Mouse (Mus musculus) forebrain, embryonic 13.5 days (tissue): ENCODE measurements around the gene Bag5. TPM values are rescaled to one million over a fixed set of nuclear protein-coding genes. Genes with fewer than 3 reads are reported as not detected.
"Not testable (repeated sequence)": the region's sequence is repeated elsewhere in the genome, so short reads cannot be mapped to it uniquely, and the experiment has no call there.

Experiments
- ATAC-seq: fragments of 200-750 bp; cut with Nextera tagmentation; 2 replicates; pipeline ENCODE4 v1.8.0; 2017
- H3K27ac ChIP-seq: fragments of 300-500 bp; sonication (generic); 2 replicates; pipeline ENCODE4 v1.5.1; 2015; ENCODE audit warnings: inconsistent platforms, mild to moderate bottlenecking, moderate library complexity
- H3K27me3 ChIP-seq: fragments of 300-500 bp; sonication (generic); 2 replicates; pipeline ENCODE4 v1.6.1; 2015; ENCODE audit warnings: mild to moderate bottlenecking, inconsistent platforms
- H3K36me3 ChIP-seq: fragments of 300-500 bp; sonication (generic); 2 replicates; pipeline ENCODE4 v1.6.1; 2015; ENCODE audit warnings: mild to moderate bottlenecking, inconsistent platforms; ENCODE audit not compliant: poor library complexity, severe bottlenecking
- H3K4me1 ChIP-seq: fragments of 300-500 bp; sonication (generic); 2 replicates; pipeline ENCODE4 v1.6.1; 2015; ENCODE audit warnings: inconsistent platforms
- H3K4me2 ChIP-seq: fragments of 300-500 bp; sonication (generic); 2 replicates; pipeline ENCODE4 v1.6.1; 2015; ENCODE audit warnings: inconsistent platforms, mild to moderate bottlenecking, moderate library complexity
- H3K4me3 ChIP-seq: fragments of 300-500 bp; sonication (generic); 2 replicates; pipeline ENCODE4 v1.5.1; 2015; ENCODE audit warnings: mild to moderate bottlenecking, inconsistent platforms
- H3K9ac ChIP-seq: fragments of 300-500 bp; sonication (generic); 2 replicates; pipeline ENCODE4 v1.6.1; 2015; ENCODE audit warnings: mild to moderate bottlenecking, inconsistent platforms
- H3K9me3 ChIP-seq: fragments of 300-500 bp; sonication (generic); replicated peaks from 2 replicates; pipeline ENCODE4 v1.6.1; 2016; ENCODE audit warnings: inconsistent platforms
- WGBS: fragments of 180-500 bp; shearing (Covaris S2); methylation state at CpG from one replicate; pipeline ENCODE4 v1.1.7; 2015; 5-methylcytosine and 5-hydroxymethylcytosine counted together
- polyA plus RNA-seq: library from polyadenylated mRNA; unstranded; fragments of >200 nt; fragmentation: Nextera tagmentation; extraction: Ambion mirVana; gene quantifications from 2 replicates; pipeline ENCODE4 v1.2.1, GENCODE M21; 2015

Bag5 gene
- polyA plus RNA-seq, 1 experiment from 2014 or later: 62.1 TPM

- H3K27ac ChIP-seq: peak overlapping the region; percentile 92
- H3K36me3 ChIP-seq: peaks cover 36% of the 10 kb centered on the region
- H3K9ac ChIP-seq: peak overlapping the region; percentile 100
- ATAC-seq: no peak
- peak overlapping the region; percentile 99 for H3K4me2 ChIP-seq
- peak overlapping the region; percentile 97 for H3K4me3 ChIP-seq
- peaks cover 34% of the 10 kb centered on the region for H3K4me1 ChIP-seq
- 28% methylated on average over 8 of the region's 8 CpGs for WGBS
- H3K9me3 ChIP-seq: no peaks in the 10 kb centered on the region
- H3K27me3 ChIP-seq: peaks cover 8% of the 10 kb centered on the region
Observed at GRCm38 (mm10) chr12:111669961-111670360, 43.1 kb downstream of the Bag5 start.

GRCm38 (mm10) chr12:111669000-111669788 lies 43.9 kb downstream of the Bag5 start:
- WGBS: 56% methylated on average over 23 of the region's 23 CpGs

GRCm38 (mm10) chr12:111668457-111668912 lies 44.6 kb downstream of the Bag5 start:
- Histone ChIP-seq H3K27ac (peak overlapping the region; percentile 85), H3K4me3 (peak overlapping the region; percentile 97), H3K36me3 (peaks cover 46% of the 10 kb centered on the region), H3K9me3 (no peaks in the 10 kb centered on the region), H3K4me1 (peaks cover 34% of the 10 kb centered on the region), H3K27me3 (0 out of 2 replicates have a peak, but pooled peaks cover under 1% of the 10 kb centered on the region), H3K4me2 (peak overlapping the region; percentile 99), H3K9ac (peak overlapping the region; percentile 100)
- peak; percentile 37 for ATAC-seq
- WGBS: 3% methylated on average over 8 of the region's 8 CpGs

More at GRCm38 (mm10) chr12:111669000-111669788, 43.9 kb downstream of the Bag5 start:
- Histone ChIP-seq H3K27me3 (peaks cover 8% of the 10 kb centered on the region), H3K9me3 (no peaks in the 10 kb centered on the region), H3K36me3 (peaks cover 41% of the 10 kb centered on the region), H3K4me1 (peaks cover 34% of the 10 kb centered on the region), H3K4me2 (peak overlapping the region; percentile 99), H3K27ac (peak overlapping the region; percentile 85), H3K4me3 (peak overlapping the region; percentile 97), H3K9ac (peak overlapping the region; percentile 100)
- no peak for ATAC-seq

GRCm38 (mm10) chr12:111667421-111667820 lies 45.6 kb downstream of the Bag5 start:
- peaks cover 27% of the 10 kb centered on the region for H3K4me1 ChIP-seq
- no peak overlapping the region; the same call in 1 of the 2 replicates for H3K9ac ChIP-seq
- H3K4me2 ChIP-seq: no peak overlapping the region
- peaks cover 48% of the 10 kb centered on the region for H3K36me3 ChIP-seq
- H3K27ac ChIP-seq: peak overlapping the region; percentile 37
- H3K9me3 ChIP-seq: no peaks in the 10 kb centered on the region
- ATAC-seq: no peak
- H3K4me3 ChIP-seq: no peak overlapping the region
- WGBS: 90% methylated on average over 5 of the region's 5 CpGs
- H3K27me3 ChIP-seq: no peaks in the 10 kb centered on the region

GRCm38 (mm10) chr12:111666380-111666779 lies 46.7 kb downstream of the Bag5 start:
- no peak overlapping the region for H3K4me2 ChIP-seq
- no peak overlapping the region for H3K9ac ChIP-seq
- H3K27me3 ChIP-seq: no peaks in the 10 kb centered on the region
- H3K4me1 ChIP-seq: peaks cover 26% of the 10 kb centered on the region
- 82% methylated on average over 13 of the region's 13 CpGs for WGBS
- no peaks in the 10 kb centered on the region for H3K9me3 ChIP-seq
- ATAC-seq: no peak
- peaks cover 58% of the 10 kb centered on the region for H3K36me3 ChIP-seq
- H3K4me3 ChIP-seq: no peak overlapping the region
- no peak overlapping the region for H3K27ac ChIP-seq

GRCm38 (mm10) chr12:111665041-111665880 lies 47.8 kb downstream of the Bag5 start:
- no peak for ATAC-seq
- no peak overlapping the region for H3K27ac ChIP-seq
- no peaks in the 10 kb centered on the region for H3K27me3 ChIP-seq
- H3K4me3 ChIP-seq: no peak overlapping the region
- H3K9me3 ChIP-seq: no peaks in the 10 kb centered on the region
- WGBS: 86% methylated on average over 13 of the region's 13 CpGs
- H3K9ac ChIP-seq: no peak overlapping the region
- peaks cover 53% of the 10 kb centered on the region for H3K36me3 ChIP-seq
- no peak overlapping the region for H3K4me2 ChIP-seq
- H3K4me1 ChIP-seq: peaks cover 19% of the 10 kb centered on the region

DNA sequence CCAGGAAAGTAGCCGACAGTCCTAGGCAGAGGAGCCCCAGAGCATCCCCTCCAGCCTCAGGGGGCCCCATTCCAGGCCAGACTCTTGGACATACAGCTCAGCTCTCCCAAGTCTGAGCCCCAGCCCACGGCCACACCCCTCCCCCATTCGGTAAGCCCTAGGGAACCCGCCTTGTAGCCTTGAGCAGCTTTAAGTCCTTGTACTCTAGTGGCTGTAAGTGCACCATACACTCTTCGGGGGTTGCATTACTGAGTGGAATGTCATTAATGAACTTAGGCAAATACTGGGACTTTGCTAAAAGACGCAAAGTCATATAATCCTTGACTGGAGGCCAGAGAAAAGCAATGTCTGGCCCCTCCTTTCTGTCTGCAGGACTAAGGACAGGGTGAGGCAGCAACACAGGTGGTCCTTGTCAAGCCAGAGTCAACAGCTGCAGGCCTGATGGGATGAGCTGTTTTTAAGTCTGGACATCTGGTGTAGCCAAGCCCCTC lies 48.9 kb downstream of the Bag5 start:
- peaks cover 51% of the 10 kb centered on the region for H3K36me3 ChIP-seq
- H3K4me2 ChIP-seq: no peak overlapping the region
- no peaks in the 10 kb centered on the region for H3K27me3 ChIP-seq
- no peak overlapping the region for H3K9ac ChIP-seq
- ATAC-seq: no peak
- no peak overlapping the region for H3K4me3 ChIP-seq
- 48% methylated on average over 6 of the region's 6 CpGs for WGBS
- H3K9me3 ChIP-seq: no peaks in the 10 kb centered on the region
- H3K4me1 ChIP-seq: peaks cover 8% of the 10 kb centered on the region
- H3K27ac ChIP-seq: no peak overlapping the region

- Histone ChIP-seq H3K27me3 (no peaks in the 10 kb centered on the region), H3K4me2 (no peak overlapping the region), H3K36me3 (peaks cover 48% of the 10 kb centered on the region), H3K9me3 (no peaks in the 10 kb centered on the region), H3K4me3 (no peak overlapping the region), H3K9ac (no peak overlapping the region), H3K4me1 (peaks cover under 1% of the 10 kb centered on the region), H3K27ac (no peak overlapping the region)
- ATAC-seq: no peak
- 83% methylated on average over 17 of the region's 17 CpGs for WGBS
Observed at GRCm38 (mm10) chr12:111663228-111664143, 49.6 kb downstream of the Bag5 start.

GRCm38 (mm10) chr12:111661554-111661953 lies 51.5 kb downstream of the Bag5 start:
- H3K27ac ChIP-seq, H3K4me3 ChIP-seq, H3K4me2 ChIP-seq, ATAC-seq, H3K9me3 ChIP-seq, H3K27me3 ChIP-seq, H3K4me1 ChIP-seq, H3K9ac ChIP-seq: not testable (repeated sequence)
- WGBS: 95% methylated on average over 11 of the region's 11 CpGs
- peaks cover 63% of the 10 kb centered on the region for H3K36me3 ChIP-seq

DNA sequence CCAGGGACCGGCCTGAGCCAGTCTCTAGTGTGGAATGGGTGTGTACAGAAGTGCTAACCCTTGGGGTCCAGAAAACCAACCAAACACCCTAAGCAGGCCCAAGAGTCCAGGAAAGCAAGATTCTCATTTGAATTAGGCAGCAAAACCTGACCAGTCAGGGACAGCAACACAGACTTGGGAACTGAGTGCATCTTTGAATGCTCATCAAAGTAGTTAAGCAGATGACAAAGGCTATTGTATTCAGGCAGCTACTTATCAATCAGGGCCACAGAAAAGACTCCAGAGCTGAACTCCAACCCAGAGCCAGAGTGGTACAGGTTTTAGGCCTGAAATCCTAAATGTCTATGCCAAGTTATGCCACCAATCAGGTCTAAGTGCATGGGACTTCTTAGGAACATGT lies 52.4 kb downstream of the Bag5 start:
- ATAC-seq: no peak
- H3K4me3 ChIP-seq: no peak overlapping the region
- no peak overlapping the region for H3K27ac ChIP-seq
- H3K36me3 ChIP-seq: peaks cover 67% of the 10 kb centered on the region
- no peak overlapping the region for H3K9ac ChIP-seq
- no peaks in the 10 kb centered on the region for H3K9me3 ChIP-seq
- no peaks in the 10 kb centered on the region for H3K27me3 ChIP-seq
- no peaks in the 10 kb centered on the region for H3K4me1 ChIP-seq
- 93% methylated on average over 1 of the region's 1 CpGs for WGBS
- H3K4me2 ChIP-seq: no peak overlapping the region
